Mouse (Mus musculus) E14TG2a.4 (cell line): ENCODE measurements at regions not wholly inside any gene's neighbourhood (a gene's known extent, or its start where the extent isn't known, plus 50 kb on each side); places are given as distances from the start of the nearest gene placed in this dataset.

ENCODE experiments used
- CTCF ChIP-seq: conservative IDR thresholded peaks from 2 replicates; pipeline ENCODE4 v1.5.1; 2014; ENCODE audit warnings: low read length
- NANOG ChIP-seq: IDR thresholded peaks from 2 replicates; pipeline ENCODE4 v1.6.1; 2014; ENCODE audit warnings: borderline replicate concordance, low read length, mixed read lengths

DNA sequence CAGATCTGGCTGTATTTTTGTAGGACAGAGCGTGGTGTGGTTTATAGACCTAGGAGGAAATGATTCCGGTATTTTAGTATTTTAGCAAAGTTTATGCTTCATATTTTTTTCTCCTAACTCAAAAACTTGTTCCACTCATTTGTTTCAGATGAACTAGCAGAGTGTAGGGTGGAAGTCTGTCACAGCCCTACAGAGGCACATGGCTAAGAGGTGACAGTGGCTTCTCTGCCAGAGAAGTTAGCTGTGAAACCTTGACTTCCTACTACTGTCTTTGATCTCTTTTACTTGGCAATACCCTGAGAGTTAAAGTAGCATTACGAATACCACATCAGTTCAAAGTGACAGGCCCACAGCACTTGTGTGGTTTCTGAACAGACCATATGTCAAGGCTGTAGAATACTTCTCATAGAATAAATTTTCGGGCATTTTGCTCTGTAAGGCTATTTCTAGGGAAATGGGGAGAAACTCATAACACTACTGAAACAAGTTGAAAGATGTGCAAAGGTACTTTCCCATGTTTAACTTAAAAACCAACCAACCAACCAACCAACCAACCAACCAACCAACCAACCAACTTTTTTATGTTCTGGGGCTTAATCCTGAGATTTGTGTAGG, 104.3 kb upstream of the Syt1 start:
- no peak for TF ChIP-seq CTCF
- no peak for TF ChIP-seq NANOG
